Mouse (Mus musculus) limb, embryonic 14.5 days (tissue): ENCODE data around the gene Glyatl3. TPM values are rescaled to one million over a fixed set of nuclear protein-coding genes. Genes with fewer than 3 reads are reported as not detected.

Source experiments
- ATAC-seq: fragments of 200-750 bp; cut with Nextera tagmentation; 2 replicates; pipeline ENCODE4 v1.8.0; 2017; ENCODE audit warnings: low read depth, moderate number of reproducible peaks, moderate TSS enrichment; ENCODE audit not compliant: low FRiP score
- DNase-seq: peaks from one replicate; pipeline ENCODE4 v3.0.0-alpha.2; 2015; ENCODE audit warnings: low spot score
- H3K27ac ChIP-seq: fragments of 300-500 bp; sonication (generic); replicated peaks from 2 replicates; pipeline ENCODE4 v1.5.1; 2014; ENCODE audit warnings: low read depth, mild to moderate bottlenecking, low read length, moderate library complexity, mixed read lengths
- H3K27me3 ChIP-seq: fragments of 300-500 bp; sonication (generic); 2 replicates; pipeline ENCODE4 v1.6.1; 2014; ENCODE audit warnings: low read length, mixed read lengths; ENCODE audit not compliant: control insufficient read depth, insufficient read depth
- H3K36me3 ChIP-seq: fragments of 300-500 bp; sonication (generic); 2 replicates; pipeline ENCODE4 v1.6.1; 2014; ENCODE audit warnings: mild to moderate bottlenecking, low read length, moderate library complexity, mixed read lengths; ENCODE audit not compliant: control insufficient read depth, insufficient read depth
- H3K4me1 ChIP-seq: fragments of 300-500 bp; sonication (generic); 2 replicates; pipeline ENCODE4 v1.6.1; 2014; ENCODE audit warnings: antibody characterized with exemption, low read length, mixed read lengths; ENCODE audit not compliant: control insufficient read depth, insufficient read depth
- H3K4me2 ChIP-seq: fragments of 300-500 bp; sonication (generic); replicated peaks from 2 replicates; pipeline ENCODE4 v1.6.1; 2014; ENCODE audit warnings: low read depth, mild to moderate bottlenecking, low read length, moderate library complexity; ENCODE audit not compliant: severe bottlenecking
- H3K4me3 ChIP-seq: fragments of 300-500 bp; sonication (generic); replicated peaks from 2 replicates; pipeline ENCODE4 v1.5.1; 2014; ENCODE audit warnings: low read length
- H3K9ac ChIP-seq: fragments of 300-500 bp; sonication (generic); 2 replicates; pipeline ENCODE4 v1.6.1; 2014; ENCODE audit warnings: mild to moderate bottlenecking, low read depth, low read length, moderate library complexity; ENCODE audit not compliant: severe bottlenecking
- H3K9me3 ChIP-seq: fragments of 300-500 bp; sonication (generic); 2 replicates; pipeline ENCODE4 v1.6.1; 2016; ENCODE audit warnings: low read length; ENCODE audit not compliant: control insufficient read depth
- POLR2A ChIP-seq: fragments of 200-500 bp; IDR thresholded peaks from 2 replicates; pipeline ENCODE4 v1.8.0; 2012; ENCODE audit warnings: inconsistent platforms, mild to moderate bottlenecking, moderate library complexity, borderline replicate concordance; ENCODE audit not compliant: insufficient read depth, insufficient read length; ENCODE audit errors: extremely low read depth
- polyA plus RNA-seq, 2 experiments: library from polyadenylated mRNA; depleted of rRNA in 1 of 2; stranded (reverse) in 1 of 2; unstranded in 1 of 2; fragments of >200 nt; fragmentation: Nextera tagmentation in 1 of 2; extraction: Ambion mirVana in 1 of 2; gene quantifications; 2 replicates each; pipeline versions ENCODE4 v1.2.1 to v1.2.3; 2012 to 2014

The Glyatl3 gene
- polyA plus RNA-seq, 2 experiments: 0.20 TPM; not detected in 1

DNA sequence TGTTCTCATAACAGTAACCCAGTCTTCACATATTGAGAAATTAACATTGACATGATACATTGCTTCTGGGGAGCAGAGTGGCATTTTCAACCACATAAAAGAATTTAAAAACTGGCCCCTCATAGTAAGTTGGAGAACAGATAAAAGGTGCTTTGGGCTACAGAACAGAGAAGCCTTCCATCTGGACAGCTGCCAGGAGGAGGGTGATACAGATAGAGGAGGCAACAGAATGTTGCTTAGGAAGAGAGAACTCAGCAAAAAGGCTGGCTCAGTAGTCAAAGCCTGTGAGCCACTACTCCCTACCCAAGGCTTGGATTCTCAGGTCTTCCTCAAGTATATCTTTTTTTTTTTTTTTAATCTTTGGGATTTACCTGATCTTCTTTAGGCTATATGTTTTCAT is 59.1 kb downstream of the Glyatl3 start:
- Histone ChIP-seq H3K4me1 (no peaks in the 10 kb centered on the region), H3K4me2 (no peak overlapping the region), H3K9me3 (no peaks in the 10 kb centered on the region), H3K36me3 (no peaks in the 10 kb centered on the region), H3K27me3 (no peaks in the 10 kb centered on the region), H3K9ac (no peak overlapping the region), H3K4me3 (no peak overlapping the region), H3K27ac (no peak overlapping the region)
- ATAC-seq (no peak), DNase-seq (no peak)
- no peak for TF ChIP-seq POLR2A

Other genes with a start within 250 kb of the Glyatl3 start
- gene Esp1, start 187.2 kb downstream of the Glyatl3 start, polyA plus RNA-seq (2012; rRNA removed): not detected in 2 replicates
- gene Esp1, start 187.2 kb downstream of the Glyatl3 start, polyA plus RNA-seq (2014; fragmentation: Nextera tagmentation; extraction: Ambion mirVana): not detected in 2 replicates
- gene Crisp2, start 107.3 kb downstream of the Glyatl3 start, polyA plus RNA-seq (2012; rRNA removed): 0.04 TPM in 1 of 2 replicates, not detected in the other
- not detected in 2 replicates for gene Crisp2, start 107.3 kb downstream of the Glyatl3 start, polyA plus RNA-seq (2014; fragmentation: Nextera tagmentation; extraction: Ambion mirVana)
- gene Rhag, start 103.2 kb downstream of the Glyatl3 start, polyA plus RNA-seq (2012; rRNA removed): 0.28 and 0.31 TPM in 2 replicates
- gene Rhag, start 103.2 kb downstream of the Glyatl3 start, polyA plus RNA-seq (2014; fragmentation: Nextera tagmentation; extraction: Ambion mirVana): 0.46 and 0.48 TPM in 2 replicates
- gene 9130008F23Rik, start 33.8 kb downstream of the Glyatl3 start, polyA plus RNA-seq (2012; rRNA removed): 2.7 and 3.0 TPM in 2 replicates
- gene 9130008F23Rik, start 33.8 kb downstream of the Glyatl3 start, polyA plus RNA-seq (2014; fragmentation: Nextera tagmentation; extraction: Ambion mirVana): 1.8 and 1.9 TPM in 2 replicates
- gene Mut, start 20.3 kb upstream of the Glyatl3 start, polyA plus RNA-seq (2012; rRNA removed): 17.0 and 18.2 TPM in 2 replicates
- gene Mut, start 20.3 kb upstream of the Glyatl3 start, polyA plus RNA-seq (2014; fragmentation: Nextera tagmentation; extraction: Ambion mirVana): 31.6 and 38.5 TPM in 2 replicates
- 12.4 and 17.3 TPM in 2 replicates for gene Cenpq, start 20.7 kb upstream of the Glyatl3 start, polyA plus RNA-seq (2012; rRNA removed)
- gene Cenpq, start 20.7 kb upstream of the Glyatl3 start, polyA plus RNA-seq (2014; fragmentation: Nextera tagmentation; extraction: Ambion mirVana): 22.6 and 23.2 TPM in 2 replicates